Mouse (Mus musculus) lung, postnatal 4 days (tissue): ENCODE data around the gene Patj.
"Not testable (repeated sequence)": the region's sequence is repeated elsewhere in the genome, so short reads cannot be mapped to it uniquely, and the experiment has no call there.

ENCODE experiments used
- DNase-seq, 2 experiments: peaks; one replicate each; pipeline ENCODE4 v3.0.0; 2021

Gene Patj

GRCm38 (mm10) chr4:98581456-98581855, 185.9 kb downstream of the Patj start:
- no peak for DNase-seq

- no peak for DNase-seq
Observed at GRCm38 (mm10) chr4:98584023-98584422, 188.4 kb downstream of the Patj start.

- DNase-seq = no peak
Observed at GRCm38 (mm10) chr4:98586303-98586702, 190.7 kb downstream of the Patj start.

GRCm38 (mm10) chr4:98587686-98588085, 192.1 kb downstream of the Patj start:
- DNase-seq = no peak

DNA sequence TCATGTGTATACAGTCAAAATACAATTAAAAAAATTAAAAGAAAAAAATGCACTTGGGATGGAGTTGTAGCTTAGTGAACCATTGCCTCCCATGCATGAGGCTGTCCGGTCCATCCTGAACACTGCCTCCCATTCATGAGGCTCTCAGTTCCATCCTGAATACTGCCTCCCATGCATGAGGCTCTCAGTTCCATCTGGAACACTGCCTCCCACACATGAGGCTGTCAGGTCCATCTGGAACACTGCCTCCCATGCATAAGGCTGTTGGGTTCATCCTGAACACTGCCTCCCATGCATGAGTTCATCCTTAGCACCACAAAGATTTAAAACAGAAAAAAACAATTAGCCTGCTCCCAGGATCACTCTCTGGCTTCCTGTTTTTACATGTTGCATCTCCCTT, 198.4 kb downstream of the Patj start:
- no peak for DNase-seq

GRCm38 (mm10) chr4:98598546-98598971, 203.0 kb downstream of the Patj start:
- DNase-seq = no peak

GRCm38 (mm10) chr4:98599358-98599757, 203.8 kb downstream of the Patj start:
- no peak for DNase-seq

- DNase-seq = no peak
Observed at GRCm38 (mm10) chr4:98603131-98603530, 207.5 kb downstream of the Patj start.

GRCm38 (mm10) chr4:98610501-98610900, 214.9 kb downstream of the Patj start:
- DNase-seq = no peak

- no peak for DNase-seq
Observed at GRCm38 (mm10) chr4:98614395-98614794, 218.8 kb downstream of the Patj start.

GRCm38 (mm10) chr4:98619199-98619598, 223.6 kb downstream of the Patj start:
- DNase-seq = no peak

DNA sequence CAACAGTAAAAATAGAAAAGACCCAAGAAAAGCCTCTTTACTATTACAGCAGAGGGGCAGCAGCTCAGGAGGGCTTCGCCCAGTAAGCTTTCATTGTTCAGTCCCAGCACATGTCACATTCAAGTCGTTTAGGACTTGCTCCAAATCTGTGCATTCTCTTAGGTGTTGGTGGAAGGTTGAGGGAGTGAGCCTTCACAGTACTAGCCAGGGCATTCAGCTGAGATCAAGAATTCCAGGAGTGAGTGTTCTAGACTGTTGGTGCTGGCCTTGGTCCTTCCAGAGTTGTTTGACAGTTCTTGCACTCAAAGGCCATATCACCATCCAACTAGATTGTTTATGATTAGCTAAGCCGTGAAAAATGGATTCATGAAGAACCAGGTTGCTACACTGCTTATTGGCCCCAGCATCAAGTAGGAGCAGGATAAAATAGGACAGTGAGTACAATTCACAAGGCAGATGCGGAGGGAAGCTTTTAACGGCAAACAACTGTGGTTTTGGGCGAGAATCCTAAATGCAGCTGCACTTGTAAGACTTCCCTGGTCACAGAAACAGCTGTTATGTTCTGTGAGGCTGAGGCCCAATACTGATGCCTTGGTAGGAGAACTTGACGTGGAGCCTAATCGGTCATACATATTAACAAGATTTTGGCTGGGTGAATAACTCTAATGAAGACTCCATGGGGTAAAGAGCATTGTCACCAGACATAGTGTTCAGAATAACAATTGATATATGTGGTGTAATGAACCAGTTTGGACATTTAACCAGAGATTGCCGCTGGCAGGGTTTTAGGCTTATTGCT, 225.6 kb downstream of the Patj start:
- DNase-seq = no peak

- no peak for DNase-seq
Observed at GRCm38 (mm10) chr4:98622180-98622579, 226.6 kb downstream of the Patj start.

- no peak for DNase-seq
Observed at GRCm38 (mm10) chr4:98622996-98623673, 227.6 kb downstream of the Patj start.

GRCm38 (mm10) chr4:98628286-98628685, 232.7 kb downstream of the Patj start:
- DNase-seq = no peak

DNA sequence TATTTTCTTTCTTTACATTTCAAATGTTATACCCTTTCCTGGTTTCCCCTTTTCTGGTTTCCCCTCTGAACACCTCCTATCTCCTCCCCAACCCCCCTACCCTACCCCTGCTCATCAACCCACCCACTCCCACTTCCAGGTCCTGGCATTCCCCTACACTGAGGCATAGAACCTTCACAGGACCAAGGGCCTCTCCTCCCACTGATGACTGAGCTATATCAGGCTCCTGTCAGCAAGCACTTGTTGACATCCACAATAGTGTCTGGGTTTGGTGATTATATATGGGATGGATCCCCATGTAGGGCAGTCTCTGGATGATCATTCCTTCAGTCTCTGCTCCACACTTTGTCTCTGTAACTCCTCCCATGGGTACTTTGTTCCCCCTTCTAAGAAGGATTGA, 233.6 kb downstream of the Patj start:
- not testable (repeated sequence) for DNase-seq

DNA sequence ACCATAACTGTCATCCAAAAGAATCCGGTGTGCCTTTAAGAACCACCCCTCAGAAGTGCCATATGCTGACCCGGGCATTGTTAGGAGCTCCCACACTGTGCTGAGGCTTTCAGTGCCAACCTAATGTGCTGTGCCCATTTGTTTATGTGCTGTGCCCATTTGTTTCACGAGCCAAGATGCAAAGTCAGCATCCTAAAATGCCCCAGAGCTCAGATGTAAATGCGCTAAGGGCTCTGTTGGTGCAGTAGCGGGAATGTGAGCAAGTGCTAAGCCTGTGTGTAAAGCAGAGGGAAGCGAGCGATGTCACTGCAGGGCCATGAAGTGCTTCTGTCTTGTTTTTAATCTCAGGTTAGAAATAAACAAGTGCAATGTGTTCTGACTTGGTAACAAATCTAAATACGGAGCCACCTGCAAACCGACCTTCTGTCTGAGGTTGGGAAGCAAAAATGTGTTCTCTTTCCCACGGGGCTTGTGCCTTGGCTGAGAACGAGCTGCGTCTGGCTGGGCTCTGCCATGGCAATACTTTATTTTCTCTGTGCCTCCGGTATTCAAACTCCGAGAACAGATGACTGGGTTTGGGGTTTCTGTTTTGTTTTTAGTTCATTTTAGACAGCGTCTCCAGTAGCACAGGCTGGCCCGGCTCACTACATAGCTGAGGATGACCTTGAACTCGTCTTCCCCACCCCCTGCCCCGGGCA, 239.7 kb downstream of the Patj start:
- no peak for DNase-seq

DNA sequence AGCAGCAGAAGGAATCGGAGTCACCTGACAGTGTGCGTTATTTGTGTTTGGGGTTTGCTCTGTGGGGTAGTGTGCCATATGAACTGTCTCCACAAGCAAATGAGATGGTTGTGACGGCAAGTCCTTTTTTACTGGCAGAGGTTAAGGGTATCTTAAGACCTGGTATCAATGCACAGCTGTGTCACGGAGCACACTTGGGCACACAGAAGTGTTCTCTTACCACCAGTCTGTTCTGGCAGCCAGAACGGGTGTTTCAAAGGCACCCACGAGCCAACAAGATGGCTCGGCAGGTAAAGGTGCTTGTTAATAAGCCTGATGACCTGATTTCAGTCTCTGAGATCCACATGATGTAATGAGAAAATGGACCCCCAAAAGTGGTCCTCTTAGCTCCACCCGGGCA, 243.1 kb downstream of the Patj start:
- DNase-seq = no peak

DNA sequence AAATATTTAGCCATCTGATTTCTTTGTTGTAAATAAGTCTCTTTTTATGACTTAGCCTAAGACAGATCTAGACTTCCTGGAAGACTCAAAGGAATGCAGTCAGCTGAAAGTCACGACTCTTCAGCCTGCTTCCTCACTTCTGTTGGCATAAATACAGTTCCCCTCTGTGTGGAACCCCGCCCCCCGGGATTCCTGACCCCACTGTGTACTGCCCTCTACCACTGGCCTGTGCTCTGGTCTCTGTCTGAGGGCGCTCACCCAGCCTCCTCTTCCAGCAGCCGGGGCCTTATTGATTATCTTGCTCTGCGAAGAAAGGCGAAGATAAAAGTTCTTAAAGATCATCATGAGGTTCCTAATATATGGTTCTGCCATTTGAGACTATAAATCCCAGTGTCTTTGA, 258.1 kb downstream of the Patj start:
- no peak for DNase-seq

GRCm38 (mm10) chr4:98654419-98654821, 258.8 kb downstream of the Patj start:
- DNase-seq = no peak

- DNase-seq = no peak
Observed at GRCm38 (mm10) chr4:98656759-98657158, 261.2 kb downstream of the Patj start.

DNA sequence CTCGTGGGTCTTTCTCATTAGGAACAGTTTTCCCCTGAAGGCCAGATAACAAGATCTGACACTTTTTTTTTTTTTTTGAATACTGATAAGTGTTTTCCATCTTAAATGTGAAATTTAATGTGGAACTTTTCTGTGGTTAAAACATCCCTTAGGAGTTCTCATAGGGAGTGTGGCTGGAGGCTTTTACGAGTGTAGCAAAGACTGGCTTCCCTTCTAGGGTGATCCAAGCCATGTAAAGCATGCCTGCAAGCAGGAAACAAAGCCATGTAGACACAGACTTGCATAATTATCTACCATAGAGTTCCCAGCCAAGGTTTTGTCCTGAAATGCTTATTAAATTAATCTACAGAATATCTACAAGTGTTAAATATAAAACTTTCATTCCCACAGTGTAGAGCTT, 263.4 kb downstream of the Patj start:
- no peak for DNase-seq

DNA sequence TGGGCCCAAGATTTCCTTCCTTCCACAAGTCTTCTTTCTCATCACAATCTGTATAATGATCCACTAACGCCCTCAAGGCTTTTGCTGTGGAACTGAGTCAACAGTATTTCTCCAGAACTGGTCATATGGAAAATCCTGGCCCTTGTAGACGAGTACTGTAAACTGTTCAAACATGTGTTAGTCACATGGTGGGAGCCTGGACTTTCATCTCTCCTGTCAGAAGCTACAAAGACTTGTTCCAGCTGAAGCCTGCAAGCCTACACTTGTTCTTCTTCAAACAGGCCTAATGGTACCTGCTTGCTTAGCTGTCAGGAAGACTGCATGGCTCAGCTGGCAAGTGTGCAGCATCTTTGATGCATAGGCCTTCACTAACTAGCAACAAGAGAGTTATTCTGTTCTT, 264.9 kb downstream of the Patj start:
- no peak for DNase-seq

DNA sequence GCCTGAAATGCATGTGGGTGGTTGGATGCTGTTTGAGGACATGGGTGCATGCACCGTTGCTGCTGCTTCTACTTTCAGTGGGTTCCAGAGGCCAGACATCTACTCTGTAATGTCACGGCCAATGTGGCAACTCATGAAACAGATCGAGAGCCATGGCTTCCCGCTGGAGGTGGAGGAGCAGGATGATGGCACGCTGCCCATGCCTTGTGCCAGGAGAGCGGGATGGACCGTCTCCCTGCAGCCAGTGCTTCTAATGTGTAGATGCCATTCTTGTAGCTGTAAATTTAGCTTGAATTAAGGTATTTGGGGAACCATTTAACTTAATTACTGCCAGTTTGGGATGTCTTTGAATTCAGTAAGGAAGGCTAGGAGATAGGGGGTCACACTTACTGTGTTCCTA, 270.3 kb downstream of the Patj start:
- DNase-seq = no peak
